Mouse (Mus musculus) B cell, adult 2 months (primary cell): ENCODE results near the gene Ppp1r14c.
"Not testable (repeated sequence)": the region's sequence is repeated elsewhere in the genome, so short reads cannot be mapped to it uniquely, and the experiment has no call there.

Experiments
- DNase-seq, 2 experiments: peaks; one replicate each; pipeline ENCODE4 v3.0.0; 2022

The Ppp1r14c gene

GRCm38 (mm10) chr10:3403416-3404137 lies 37.7 kb downstream of the Ppp1r14c start:
- no peak for DNase-seq

- DNase-seq, result no peak
Measured at GRCm38 (mm10) chr10:3404362-3404761, 38.5 kb downstream of the Ppp1r14c start.

- DNase-seq, result no peak
Measured at GRCm38 (mm10) chr10:3406280-3406679, 40.4 kb downstream of the Ppp1r14c start.

GRCm38 (mm10) chr10:3408036-3408661 lies 42.3 kb downstream of the Ppp1r14c start:
- DNase-seq, result no peak

GRCm38 (mm10) chr10:3408699-3409098 lies 42.8 kb downstream of the Ppp1r14c start:
- DNase-seq, result no peak

- no peak for DNase-seq
Measured at GRCm38 (mm10) chr10:3411222-3411621, 45.4 kb downstream of the Ppp1r14c start.

GRCm38 (mm10) chr10:3411639-3412038 lies 45.8 kb downstream of the Ppp1r14c start:
- no peak for DNase-seq

GRCm38 (mm10) chr10:3414813-3415212 lies 49.0 kb downstream of the Ppp1r14c start:
- no peak for DNase-seq

GRCm38 (mm10) chr10:3416565-3416964 lies 50.7 kb downstream of the Ppp1r14c start:
- no peak for DNase-seq

GRCm38 (mm10) chr10:3417408-3417807 lies 51.6 kb downstream of the Ppp1r14c start:
- no peak for DNase-seq

- no peak for DNase-seq
Measured at GRCm38 (mm10) chr10:3424016-3424415, 58.2 kb downstream of the Ppp1r14c start.

GRCm38 (mm10) chr10:3427689-3428399 lies 62.0 kb downstream of the Ppp1r14c start:
- DNase-seq, result no peak

- no peak for DNase-seq
Measured at GRCm38 (mm10) chr10:3434848-3435474, 69.1 kb downstream of the Ppp1r14c start.

- DNase-seq, result no peak
Measured at GRCm38 (mm10) chr10:3440722-3441471, 75.0 kb downstream of the Ppp1r14c start.

GRCm38 (mm10) chr10:3446748-3447147 lies 80.9 kb downstream of the Ppp1r14c start:
- not testable (repeated sequence) for DNase-seq

- DNase-seq, result no peak
Measured at GRCm38 (mm10) chr10:3448699-3449098, 82.8 kb downstream of the Ppp1r14c start.

GRCm38 (mm10) chr10:3451930-3452329 lies 86.1 kb downstream of the Ppp1r14c start:
- DNase-seq, result no peak

GRCm38 (mm10) chr10:3452822-3453475 lies 87.1 kb downstream of the Ppp1r14c start:
- no peak for DNase-seq

GRCm38 (mm10) chr10:3458686-3459085 lies 92.8 kb downstream of the Ppp1r14c start:
- no peak for DNase-seq

GRCm38 (mm10) chr10:3460841-3461240 lies 95.0 kb downstream of the Ppp1r14c start:
- no peak for DNase-seq

GRCm38 (mm10) chr10:3466135-3466626 lies 100.3 kb downstream of the Ppp1r14c start:
- no peak for DNase-seq

- DNase-seq, result no peak
Measured at GRCm38 (mm10) chr10:3468590-3468989, 102.7 kb downstream of the Ppp1r14c start.
